Mouse (Mus musculus): ENCODE measurements around the gene Dzip1.

DNA sequence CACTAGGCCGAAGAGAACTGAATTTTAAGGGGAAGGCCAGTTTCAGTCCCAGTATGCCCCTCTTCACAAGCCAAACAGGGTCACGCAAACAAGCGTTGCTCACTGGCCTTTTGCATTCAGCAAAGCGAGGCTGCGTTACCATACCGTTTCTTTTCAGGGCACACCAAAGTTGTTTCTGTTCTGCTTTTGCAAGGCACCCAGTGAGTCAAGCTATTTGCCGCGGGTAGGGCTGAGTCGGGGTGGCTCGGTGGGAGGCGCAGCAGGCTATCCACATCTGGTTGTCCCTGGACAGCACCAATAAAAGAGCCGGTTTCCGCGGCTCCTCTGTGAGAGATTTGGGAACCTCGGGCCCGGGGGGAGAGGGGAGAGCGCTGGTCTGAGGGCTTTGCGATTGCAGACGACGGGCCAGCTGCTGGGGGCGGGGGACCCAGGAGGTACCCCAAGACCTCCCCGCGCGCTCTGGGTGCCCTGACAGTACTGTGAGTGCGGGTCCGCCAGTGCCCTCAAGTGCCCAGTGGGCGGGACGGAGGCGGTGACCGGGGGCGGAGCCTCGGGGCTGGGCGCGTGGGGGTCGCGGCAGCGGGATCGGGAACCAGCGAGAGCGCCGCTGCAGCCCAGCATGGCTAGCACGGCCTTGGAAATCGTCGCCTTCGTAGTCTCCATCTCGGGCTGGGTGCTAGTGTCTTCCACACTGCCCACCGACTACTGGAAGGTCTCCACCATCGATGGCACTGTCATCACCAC is 70.7 kb downstream of the Dzip1 start:
- TF ChIP-seq CTCF (IDR thresholded peaks at IDR 0.05; ENCODE audit: borderline replicate concordance, extremely low read depth, insufficient read depth, insufficient read length), result no peak
- TF ChIP-seq POLR2A (IDR thresholded peaks at IDR 0.05; ENCODE audit: borderline replicate concordance, extremely low read depth, insufficient read depth, insufficient read length, poor library complexity, severe bottlenecking), result no peak

Measured in brain, embryonic 14.5 days (tissue).